Mouse (Mus musculus): ENCODE results near the gene Vmn1r181.
"Not testable (repeated sequence)": the region's sequence is repeated elsewhere in the genome, so short reads cannot be mapped to it uniquely, and the experiment has no call there.

Gene Vmn1r181

DNA sequence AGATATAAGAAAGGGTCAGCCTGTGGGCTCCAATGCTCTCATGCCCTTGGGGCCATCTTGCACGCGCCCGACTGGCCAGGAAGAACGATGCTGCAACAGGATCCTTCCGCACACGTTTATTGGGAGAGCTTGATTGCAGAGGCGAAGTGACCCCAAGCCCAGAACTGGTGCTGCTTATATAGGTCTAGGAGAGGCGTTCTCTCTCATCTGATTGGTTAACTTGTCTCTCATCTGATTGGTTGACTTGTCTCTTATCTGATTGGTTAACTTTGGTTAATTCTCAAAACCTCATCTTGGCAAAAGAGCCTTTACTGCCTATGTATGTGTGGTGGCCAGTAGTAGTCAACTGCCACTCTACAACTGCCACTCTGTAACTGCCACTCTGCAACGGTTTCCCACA is at the start of gene Vmn1r181:
Gene Vmn1r181 (plus strand): TSS at position 301 of the 400 bp plus-strand sequence.
- DNase-seq (ENCODE audit: low spot score in 2 of 2), result not testable (repeated sequence)

DNA sequence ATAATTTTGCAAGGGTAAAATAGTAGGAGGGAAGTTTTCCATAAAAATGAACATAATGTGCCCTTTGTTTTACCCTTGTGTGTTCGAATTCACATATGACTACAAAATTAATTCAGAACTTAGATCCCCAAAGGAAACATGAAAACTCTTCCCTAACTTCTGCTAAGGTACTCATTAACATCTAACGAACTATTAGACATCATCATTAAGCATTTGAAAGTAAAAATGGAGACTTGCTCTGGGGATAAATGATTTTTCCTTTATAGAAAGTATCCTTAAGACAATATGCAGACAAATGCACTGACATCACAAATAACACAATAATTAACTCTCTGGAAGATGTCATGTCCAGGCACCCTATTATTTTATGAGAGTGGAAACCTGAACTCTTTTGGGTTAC is 47.7 kb upstream of the Vmn1r181 start, which contains the start of gene Vmn1r179:
Gene Vmn1r179 (plus strand): TSS at position 301 of the 400 bp plus-strand sequence.
- DNase-seq (ENCODE audit: low spot score in 2 of 2), result no peak

DNA sequence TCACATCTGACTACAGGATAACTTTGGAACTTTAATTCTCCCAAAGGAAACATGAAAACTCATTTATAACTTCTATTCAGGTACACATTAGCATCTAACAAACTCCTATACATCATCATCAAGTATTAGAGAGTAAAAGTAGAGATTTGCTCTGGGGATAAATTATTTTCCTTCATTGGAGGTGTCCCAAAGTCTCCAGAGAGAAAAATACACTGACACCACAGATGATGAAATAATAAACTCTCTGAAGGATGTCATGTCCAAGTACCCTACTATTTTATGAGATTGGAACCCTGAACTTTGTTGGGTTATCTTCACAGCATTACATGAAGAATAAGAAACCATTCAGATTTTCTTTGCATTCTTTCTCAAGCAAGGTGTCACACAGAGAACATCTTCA is 24.1 kb upstream of the Vmn1r181 start, which contains the start of gene Vmn1r180:
Gene Vmn1r180 (plus strand): TSS at position 301 of the 400 bp plus-strand sequence.
- no peak for DNase-seq (ENCODE audit: low spot score in 2 of 2)

DNA sequence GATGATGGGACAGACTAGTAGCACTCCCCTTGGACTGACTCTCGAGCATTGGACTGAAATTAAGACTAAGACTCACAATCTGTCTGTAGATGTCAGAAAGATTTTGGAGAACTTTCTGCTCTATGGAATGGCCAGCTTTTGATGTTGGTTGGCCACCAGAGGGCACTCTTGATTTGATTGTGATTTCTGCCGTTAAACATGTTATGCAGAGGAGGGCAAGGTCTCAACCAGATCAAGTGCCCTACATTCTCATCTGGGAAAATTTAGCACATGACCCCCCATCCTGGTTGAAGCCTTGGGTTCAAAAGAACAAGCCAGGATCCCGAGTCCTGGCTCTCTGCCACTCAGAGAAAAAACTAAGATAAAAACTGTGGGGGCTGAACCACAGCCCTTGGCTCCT is 6.4 kb upstream of the Vmn1r181 start:
- DNase-seq (ENCODE audit: low spot score in 2 of 2), result not testable (repeated sequence)

DNA sequence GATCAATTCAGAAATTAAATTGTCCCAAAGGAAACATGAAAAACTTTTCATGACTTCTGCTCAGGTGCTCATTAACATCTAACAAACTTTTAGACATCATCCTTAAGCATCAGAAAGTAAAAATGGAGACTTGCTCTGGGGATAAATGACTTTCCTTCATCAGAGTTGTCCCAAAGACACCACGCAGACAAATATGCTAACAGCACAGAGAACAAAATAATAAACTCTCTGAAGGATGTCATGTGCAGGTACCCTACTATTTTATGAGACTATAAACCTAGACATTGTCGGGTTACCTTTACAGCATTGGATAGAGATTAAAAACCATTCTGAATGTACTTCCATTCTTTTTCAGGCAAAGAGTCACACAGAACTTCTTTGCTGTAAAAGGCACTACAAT is 27.0 kb downstream of the Vmn1r181 start, which contains the start of gene V1rd19:
Gene V1rd19 (plus strand): TSS at position 301 of the 400 bp plus-strand sequence.
- DNase-seq (ENCODE audit: low spot score in 2 of 2), result no peak

Data from right cerebral cortex, postnatal 36 days (tissue).